Mouse (Mus musculus) CH12.LX (cell line): ENCODE measurements at regions not wholly inside any gene's neighbourhood (a gene's known extent, or its start where the extent isn't known, plus 50 kb on each side); places are given as distances from the start of the nearest gene placed in this dataset.

Experiments used
- BHLHE40 ChIP-seq: IDR thresholded peaks from 2 replicates; pipeline ENCODE4 v1.6.1; 2011; ENCODE audit warnings: mild to moderate bottlenecking, low read depth, low read length, improper control_type of control experiment
- EP300 ChIP-seq: IDR thresholded peaks from 2 replicates; pipeline ENCODE4 v1.6.1; 2011; ENCODE audit warnings: low read length, improper control_type of control experiment
- KAT2A ChIP-seq: IDR thresholded peaks from 2 replicates; pipeline ENCODE4 v1.6.1; 2012; ENCODE audit warnings: low read length, improper control_type of control experiment, inconsistent platforms; ENCODE audit not compliant: insufficient replicate concordance
- RAD21 ChIP-seq: IDR thresholded peaks from 2 replicates; pipeline ENCODE4 v1.6.1; 2011; ENCODE audit warnings: low read depth, mild to moderate bottlenecking, low read length, improper control_type of control experiment, moderate library complexity
- SMC3 ChIP-seq: IDR thresholded peaks from 2 replicates; pipeline ENCODE4 v1.6.1; 2011; ENCODE audit warnings: low read depth, low read length, improper control_type of control experiment

- TF ChIP-seq EP300 (no peak), KAT2A (no peak), BHLHE40 (no peak), RAD21 (no peak), SMC3 (no peak)
These were observed 173.3 kb downstream of the Zfp365 start for GRCm38 (mm10) chr10:67739199-67739598.
